Mouse (Mus musculus) forebrain, postnatal 0 days (tissue): ENCODE measurements at regions not wholly inside any gene's neighbourhood (a gene's known extent, or its start where the extent isn't known, plus 50 kb on each side); places are given as distances from the start of the nearest gene placed in this dataset.

Experiments used
- ATAC-seq: fragments of 200-750 bp; cut with Nextera tagmentation; 2 replicates; pipeline ENCODE4 v1.8.0; 2017; ENCODE audit warnings: mild to moderate bottlenecking, moderate library complexity
- DNase-seq: peaks from one replicate; pipeline ENCODE4 v3.0.0-alpha.2; 2015
- H3K27ac ChIP-seq: fragments of 300-500 bp; sonication (generic); 2 replicates; pipeline ENCODE4 v1.5.1; 2014; ENCODE audit warnings: low read depth, mild to moderate bottlenecking, antibody characterized with exemption, low read length, moderate library complexity, mixed read lengths
- H3K27me3 ChIP-seq: fragments of 300-500 bp; sonication (generic); 2 replicates; pipeline ENCODE4 v1.6.1; 2014; ENCODE audit warnings: mild to moderate bottlenecking, low read length, mixed read lengths; ENCODE audit not compliant: insufficient read depth
- H3K36me3 ChIP-seq: fragments of 300-500 bp; sonication (generic); 2 replicates; pipeline ENCODE4 v1.6.1; 2014; ENCODE audit warnings: mild to moderate bottlenecking, moderate library complexity; ENCODE audit not compliant: insufficient read depth
- H3K4me1 ChIP-seq: fragments of 300-500 bp; sonication (generic); 2 replicates; pipeline ENCODE4 v1.6.1; 2014; ENCODE audit warnings: antibody characterized with exemption; ENCODE audit not compliant: insufficient read depth
- H3K4me2 ChIP-seq: fragments of 300-500 bp; sonication (generic); 2 replicates; pipeline ENCODE4 v1.6.1; 2014; ENCODE audit warnings: low read depth, mild to moderate bottlenecking, moderate library complexity
- H3K4me3 ChIP-seq: fragments of 300-500 bp; sonication (generic); 2 replicates; pipeline ENCODE4 v1.5.1; 2014; ENCODE audit warnings: low read depth, low read length, mixed read lengths
- H3K9ac ChIP-seq: fragments of 300-500 bp; sonication (generic); 2 replicates; pipeline ENCODE4 v1.6.1; 2014; ENCODE audit warnings: mild to moderate bottlenecking
- H3K9me3 ChIP-seq: fragments of 300-500 bp; sonication (generic); 2 replicates; pipeline ENCODE4 v1.6.1; 2016; ENCODE audit warnings: low read length
- CTCF ChIP-seq: sonication (generic); IDR thresholded peaks from 2 replicates; pipeline ENCODE4 v1.5.1; 2016; ENCODE audit warnings: antibody characterized with exemption, control low read depth, low read depth
- WGBS: fragments of 180-500 bp; shearing (Covaris S2); extraction: QIAGEN DNeasy Blood & Tissue Kit; methylation state at CpG from one replicate; pipeline ENCODE4 v1.1.7; 2014; 5-methylcytosine and 5-hydroxymethylcytosine counted together

- DNase-seq (no peak), ATAC-seq (peak; percentile 73)
- no peak overlapping the region for H3K4me2 ChIP-seq
- no peak overlapping the region for H3K9ac ChIP-seq
- no peaks in the 10 kb centered on the region for H3K36me3 ChIP-seq
- no peaks in the 10 kb centered on the region for H3K27me3 ChIP-seq
- no peak overlapping the region for H3K27ac ChIP-seq
- TF ChIP-seq CTCF, result no peak
- no peaks in the 10 kb centered on the region for H3K9me3 ChIP-seq
- 71% methylated on average over 5 of the region's 5 CpGs for WGBS
- no peak overlapping the region for H3K4me3 ChIP-seq
- no peaks in the 10 kb centered on the region for H3K4me1 ChIP-seq
These were observed 477.8 kb upstream of the Slc8a1 start for GRCm38 (mm10) chr17:82215728-82216623.

- H3K27me3 ChIP-seq, result no peaks in the 10 kb centered on the region
- H3K9me3 ChIP-seq, result no peaks in the 10 kb centered on the region
- H3K27ac ChIP-seq, result no peak overlapping the region
- no peak for TF ChIP-seq CTCF
- no peak overlapping the region for H3K4me3 ChIP-seq
- DNase-seq (no peak), ATAC-seq (no peak)
- H3K4me1 ChIP-seq, result no peaks in the 10 kb centered on the region
- 72% methylated on average over 2 of the region's 2 CpGs for WGBS
- H3K9ac ChIP-seq, result no peak overlapping the region
- no peaks in the 10 kb centered on the region for H3K36me3 ChIP-seq
- H3K4me2 ChIP-seq, result no peak overlapping the region
These were observed 461.8 kb upstream of the Slc8a1 start for GRCm38 (mm10) chr17:82199981-82200380.

- Histone ChIP-seq H3K4me3 (no peak overlapping the region), H3K9me3 (no peaks in the 10 kb centered on the region), H3K4me1 (no peaks in the 10 kb centered on the region), H3K9ac (no peak overlapping the region), H3K27ac (no peak overlapping the region), H3K4me2 (no peak overlapping the region), H3K27me3 (no peaks in the 10 kb centered on the region), H3K36me3 (no peaks in the 10 kb centered on the region)
- WGBS, result 20% methylated on average over 5 of the region's 5 CpGs
- no peak for TF ChIP-seq CTCF
- DNase-seq (peak; percentile 15), ATAC-seq (no peak; the same call in 1 of the 2 replicates)
These were observed 461.0 kb upstream of the Slc8a1 start for GRCm38 (mm10) chr17:82199031-82199642.

- no peak overlapping the region for H3K9ac ChIP-seq
- TF ChIP-seq CTCF, result no peak
- H3K36me3 ChIP-seq, result no peaks in the 10 kb centered on the region
- no peak overlapping the region for H3K4me2 ChIP-seq
- H3K27me3 ChIP-seq, result no peaks in the 10 kb centered on the region
- no peaks in the 10 kb centered on the region for H3K9me3 ChIP-seq
- ATAC-seq (no peak), DNase-seq (peak; percentile 4)
- 60% methylated on average over 2 of the region's 2 CpGs for WGBS
- H3K4me1 ChIP-seq, result no peaks in the 10 kb centered on the region
- no peak overlapping the region for H3K27ac ChIP-seq
- no peak overlapping the region for H3K4me3 ChIP-seq
These were observed 446.1 kb upstream of the Slc8a1 start for GRCm38 (mm10) chr17:82184261-82184660.

GRCm38 (mm10) chr17:82171216-82171615 is 433.0 kb upstream of the Slc8a1 start:
- no peak overlapping the region for H3K9ac ChIP-seq
- no peak overlapping the region for H3K27ac ChIP-seq
- no peaks in the 10 kb centered on the region for H3K4me1 ChIP-seq
- no peaks in the 10 kb centered on the region for H3K36me3 ChIP-seq
- no peak overlapping the region for H3K4me2 ChIP-seq
- WGBS, result 81% methylated on average over 1 of the region's 1 CpGs
- H3K9me3 ChIP-seq, result no peaks in the 10 kb centered on the region
- ATAC-seq (no peak), DNase-seq (no peak)
- H3K4me3 ChIP-seq, result no peak overlapping the region
- no peaks in the 10 kb centered on the region for H3K27me3 ChIP-seq
- no peak for TF ChIP-seq CTCF

GRCm38 (mm10) chr17:82153446-82153845 is 415.3 kb upstream of the Slc8a1 start:
- no peak for TF ChIP-seq CTCF
- DNase-seq (no peak), ATAC-seq (no peak)
- Histone ChIP-seq H3K27me3 (no peaks in the 10 kb centered on the region), H3K9ac (no peak overlapping the region), H3K4me1 (no peaks in the 10 kb centered on the region), H3K36me3 (no peaks in the 10 kb centered on the region), H3K4me3 (no peak overlapping the region), H3K9me3 (no peaks in the 10 kb centered on the region), H3K4me2 (no peak overlapping the region), H3K27ac (no peak overlapping the region)
- WGBS, result 40% methylated on average over 2 of the region's 2 CpGs

- Histone ChIP-seq H3K4me3 (no peak overlapping the region), H3K27ac (no peak overlapping the region), H3K27me3 (no peaks in the 10 kb centered on the region), H3K9ac (no peak overlapping the region), H3K9me3 (no peaks in the 10 kb centered on the region), H3K36me3 (no peaks in the 10 kb centered on the region), H3K4me1 (no peaks in the 10 kb centered on the region), H3K4me2 (no peak overlapping the region)
- no peak for ATAC-seq
- WGBS, result 79% methylated on average over 3 of the region's 3 CpGs
- DNase-seq, result no peak
- no peak for TF ChIP-seq CTCF
These were observed 396.7 kb upstream of the Slc8a1 start for GRCm38 (mm10) chr17:82134843-82135242.
